Mouse (Mus musculus) heart, postnatal 0 days (tissue): Measurements from ENCODE around the gene Ndufv2. TPM values are rescaled to one million over a fixed set of nuclear protein-coding genes. Genes with fewer than 3 reads are reported as not detected.

Experiments used
- ATAC-seq: fragments of 200-750 bp; cut with Nextera tagmentation; 2 replicates; pipeline ENCODE4 v1.8.0; 2017; ENCODE audit warnings: low read depth, moderate number of reproducible peaks, moderate library complexity; ENCODE audit not compliant: insufficient read depth
- DNase-seq: peaks from one replicate; pipeline ENCODE4 v3.0.0-alpha.2; 2016; ENCODE audit warnings: low spot score
- H3K27ac ChIP-seq: fragments of 300-500 bp; sonication (generic); 2 replicates; pipeline ENCODE4 v1.5.1; 2014; ENCODE audit warnings: low read depth, mild to moderate bottlenecking
- H3K27me3 ChIP-seq: fragments of 300-500 bp; sonication (generic); 2 replicates; pipeline ENCODE4 v1.6.1; 2014; ENCODE audit warnings: low read length, mixed read lengths; ENCODE audit not compliant: control insufficient read depth, insufficient read depth
- H3K36me3 ChIP-seq: fragments of 300-500 bp; sonication (generic); replicated peaks from 2 replicates; pipeline ENCODE4 v1.6.1; 2014; ENCODE audit warnings: low read length, mixed read lengths; ENCODE audit not compliant: control insufficient read depth, insufficient read depth
- H3K4me1 ChIP-seq: fragments of 300-500 bp; sonication (generic); 2 replicates; pipeline ENCODE4 v1.6.1; 2014; ENCODE audit warnings: antibody characterized with exemption; ENCODE audit not compliant: control insufficient read depth, insufficient read depth
- H3K4me2 ChIP-seq: fragments of 300-500 bp; sonication (generic); 2 replicates; pipeline ENCODE4 v1.6.1; 2014; ENCODE audit warnings: low read depth, mild to moderate bottlenecking, low read length, moderate library complexity
- H3K4me3 ChIP-seq: fragments of 300-500 bp; sonication (generic); 2 replicates; pipeline ENCODE4 v1.5.1; 2014; ENCODE audit warnings: low read depth, low read length
- H3K9ac ChIP-seq: fragments of 300-500 bp; sonication (generic); replicated peaks from 2 replicates; pipeline ENCODE4 v1.6.1; 2014; ENCODE audit warnings: low read depth, low read length, mixed read lengths
- H3K9me3 ChIP-seq: fragments of 300-500 bp; sonication (generic); replicated peaks from 2 replicates; pipeline ENCODE4 v1.6.1; 2016; ENCODE audit warnings: low read length; ENCODE audit not compliant: control insufficient read depth
- CTCF ChIP-seq: IDR thresholded peaks from 2 replicates; pipeline ENCODE4 v1.5.1; 2016; ENCODE audit warnings: antibody characterized with exemption, control low read depth, low read depth
- EP300 ChIP-seq: IDR thresholded peaks from 2 replicates; pipeline ENCODE4 v1.6.1; 2016; ENCODE audit warnings: antibody characterized with exemption, low read depth
- WGBS: fragments of 180-500 bp; shearing (Covaris S2); extraction: QIAGEN DNeasy Blood & Tissue Kit; methylation state at CpG from one replicate; pipeline ENCODE4 v1.1.7; 2014; 5-methylcytosine and 5-hydroxymethylcytosine counted together
- polyA plus RNA-seq: library from polyadenylated mRNA; unstranded; fragments of >200 nt; fragmentation: Nextera tagmentation; extraction: Ambion mirVana; gene quantifications from 2 replicates; pipeline ENCODE4 v1.2.1, GENCODE M21; 2015
- total RNA-seq: library from RNA; depleted of rRNA; stranded (reverse); fragments of >200 nt; gene quantifications from 2 replicates; pipeline ENCODE4 v1.2.3, GENCODE M21; 2014; ENCODE audit warnings: low replicate concordance

The Ndufv2 gene
- total and polyA plus RNA-seq, 2 experiments from 2014 or later = 285 to 1,231 TPM

GRCm38 (mm10) chr17:66123066-66123815 is 21.9 kb upstream of the Ndufv2 start, which contains the start of gene Ddx11:
Gene Ddx11 (plus strand): TSS chr17:66123520.
- peak within 1 kb of the TSS; percentile 49 for H3K9ac ChIP-seq
- peak; percentile 87 for DNase-seq
- peaks cover 28% of the 10 kb centered on the region for H3K36me3 ChIP-seq
- H3K27ac ChIP-seq = peak within 1 kb of the TSS; percentile 70
- 0 out of 2 replicates have a peak, but pooled peaks have one; percentile 14 for TF ChIP-seq EP300
- no peak; the same call in 1 of the 2 replicates for TF ChIP-seq CTCF
- peak within 1 kb of the TSS; percentile 76 for H3K4me2 ChIP-seq
- H3K4me3 ChIP-seq = peak within 1 kb of the TSS; percentile 70
- WGBS = 5% methylated on average over 44 of the region's 45 CpGs
- H3K4me1 ChIP-seq = peaks cover 6% of the 10 kb centered on the region
- no peaks in the 10 kb centered on the region for H3K9me3 ChIP-seq
- ATAC-seq = peak; percentile 84
- no peaks in the 10 kb centered on the region for H3K27me3 ChIP-seq

GRCm38 (mm10) chr17:66120701-66121100 is 19.3 kb upstream of the Ndufv2 start:
- Histone ChIP-seq H3K27me3 (no peaks in the 10 kb centered on the region), H3K36me3 (peaks cover 37% of the 10 kb centered on the region), H3K9ac (no peak overlapping the region), H3K4me1 (peaks cover 6% of the 10 kb centered on the region), H3K4me3 (no peak overlapping the region), H3K27ac (no peak overlapping the region), H3K4me2 (no peak overlapping the region), H3K9me3 (no peaks in the 10 kb centered on the region)
- 85% methylated on average over 1 of the region's 1 CpGs for WGBS
- TF ChIP-seq EP300 (no peak), CTCF (no peak)
- ATAC-seq (no peak), DNase-seq (no peak)

GRCm38 (mm10) chr17:66118991-66119390 is 17.6 kb upstream of the Ndufv2 start:
- TF ChIP-seq EP300 = no peak
- TF ChIP-seq CTCF = no peak
- H3K9ac ChIP-seq = no peak overlapping the region
- no peak overlapping the region for H3K4me3 ChIP-seq
- peaks cover 54% of the 10 kb centered on the region for H3K36me3 ChIP-seq
- no peak overlapping the region for H3K27ac ChIP-seq
- no peak overlapping the region for H3K4me2 ChIP-seq
- no peaks in the 10 kb centered on the region for H3K9me3 ChIP-seq
- no peaks in the 10 kb centered on the region for H3K27me3 ChIP-seq
- DNase-seq (no peak), ATAC-seq (no peak)
- H3K4me1 ChIP-seq = peaks cover 2% of the 10 kb centered on the region; the same call in 1 of the 2 replicates
- WGBS = 87% methylated on average over 8 of the region's 8 CpGs

GRCm38 (mm10) chr17:66112166-66112565 is 10.8 kb upstream of the Ndufv2 start:
- peaks cover 7% of the 10 kb centered on the region for H3K4me1 ChIP-seq
- peak overlapping the region; percentile 77 for H3K4me2 ChIP-seq
- WGBS = 30% methylated on average over 4 of the region's 4 CpGs
- no peaks in the 10 kb centered on the region for H3K27me3 ChIP-seq
- peaks cover 36% of the 10 kb centered on the region for H3K36me3 ChIP-seq
- TF ChIP-seq EP300 = no peak
- no peak for TF ChIP-seq CTCF
- DNase-seq (no peak), ATAC-seq (no peak)
- H3K27ac ChIP-seq = peak overlapping the region; percentile 75
- peak overlapping the region; percentile 71 for H3K9ac ChIP-seq
- peak overlapping the region; percentile 97 for H3K4me3 ChIP-seq
- no peaks in the 10 kb centered on the region for H3K9me3 ChIP-seq

GRCm38 (mm10) chr17:66111402-66111959 is 10.1 kb upstream of the Ndufv2 start, which contains the start of gene Washc1:
Gene Washc1 (plus strand): TSS chr17:66111545.
- H3K27me3 ChIP-seq = no peaks in the 10 kb centered on the region
- peaks cover 29% of the 10 kb centered on the region for H3K36me3 ChIP-seq
- peak within 1 kb of the TSS; percentile 71 for H3K9ac ChIP-seq
- peaks cover 7% of the 10 kb centered on the region for H3K4me1 ChIP-seq
- WGBS = under 1% methylated on average over 41 of the region's 41 CpGs
- H3K27ac ChIP-seq = peak within 1 kb of the TSS; percentile 75
- ATAC-seq (peak; percentile 98), DNase-seq (peak; percentile 89)
- peak within 1 kb of the TSS; percentile 97 for H3K4me3 ChIP-seq
- H3K4me2 ChIP-seq = peak within 1 kb of the TSS; percentile 77
- no peaks in the 10 kb centered on the region for H3K9me3 ChIP-seq
- no peak for TF ChIP-seq CTCF
- TF ChIP-seq EP300 = peak; percentile 57; the same call in 1 of the 2 replicates
